13 mouse cellular contexts compared by ENCODE assay signal in the genomic region with DNA sequence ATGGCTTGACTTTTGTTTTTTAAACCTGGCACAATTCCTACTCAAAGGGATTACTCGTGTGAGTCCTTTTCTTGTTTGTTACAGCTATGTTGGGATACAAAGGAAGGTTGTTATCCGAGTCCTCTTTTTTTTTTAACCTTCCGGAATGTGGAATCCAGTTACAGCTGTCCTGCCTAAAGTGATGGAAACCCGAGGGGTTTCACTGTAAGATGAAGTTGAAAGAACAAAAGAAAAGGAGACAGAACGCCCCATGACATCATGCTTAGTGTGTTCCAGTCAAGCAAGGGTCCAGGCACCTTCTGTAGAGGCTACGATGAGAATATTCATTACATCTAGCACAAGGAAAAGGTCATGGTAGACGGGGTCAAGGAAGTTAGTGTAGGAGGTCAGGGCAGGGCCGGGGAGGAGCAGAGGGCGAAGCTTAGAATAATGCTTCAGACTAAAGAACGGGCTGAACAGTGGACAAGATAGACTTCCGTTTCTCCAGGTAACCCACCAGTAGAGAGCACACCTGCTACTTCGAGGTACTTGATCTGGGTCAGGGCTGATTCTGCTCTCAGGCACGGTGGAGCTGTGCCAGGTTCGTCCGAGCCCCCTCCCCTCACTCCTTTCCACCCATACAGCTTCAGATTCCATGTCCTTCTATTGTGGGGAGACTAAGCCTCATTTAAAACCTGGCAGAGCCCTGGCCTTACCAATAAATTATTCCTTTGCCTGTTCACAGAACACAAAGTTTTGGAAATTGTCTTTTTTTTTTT. TPM values are rescaled to one million over a fixed set of nuclear protein-coding genes. Genes with fewer than 3 reads are reported as not detected.
A peak's percentile ranks its signal among the peaks of the same experiment; 100 is the strongest.
DNase-seq lines count a peak whose midpoint lies in the region; ATAC-seq and TF ChIP-seq lines count a peak whose summit lies in the region.
"Had no signal": no experiment of that assay in that cellular context is flagged by ENCODE, and none has a peak within 500 bp of the region (broad histone marks: within the 10 kb centered on the region; RNA-seq: fewer than 3 reads in every experiment).

No protein-coding gene starts in this region.

- peak; percentile 61 for ATAC-seq in forebrain, embryonic 13.5 days
- no peak for ATAC-seq in midbrain, postnatal 0 days (ENCODE audit: low FRiP score)
- ATAC-seq: intestine, postnatal 0 days; Patski had no signal

- no peak overlapping the region for H3K9ac ChIP-seq in forebrain, embryonic 13.5 days
- no peak overlapping the region for H3K9ac ChIP-seq in midbrain, postnatal 0 days (replicated peaks; ENCODE audit: low read length, poor library complexity, severe bottlenecking)
- H3K9ac ChIP-seq: heart, embryonic 13.5 days; limb, embryonic 15.5 days had no signal

- H3K27me3 ChIP-seq in forebrain, embryonic 13.5 days: no peaks in the 10 kb centered on the region
- no peaks in the 10 kb centered on the region for H3K27me3 ChIP-seq in midbrain, postnatal 0 days (ENCODE audit: insufficient read depth, low read length)
- H3K27me3 ChIP-seq in kidney, adult 2 months (replicated peaks; ENCODE audit: control insufficient read depth, insufficient read depth, low read length): no peaks in the 10 kb centered on the region
- H3K27me3 ChIP-seq: heart, embryonic 13.5 days; limb, embryonic 15.5 days; Patski had no signal

- no peak for TF ChIP-seq POLR2A in kidney, adult 2 months (IDR thresholded peaks at IDR 0.05; ENCODE audit: low read depth, low read length)

- 31% methylated on average over 15 of the region's 15 CpGs for WGBS in forebrain, embryonic 13.5 days
- WGBS in midbrain, postnatal 0 days: 37% methylated on average over 15 of the region's 15 CpGs
- 48% methylated on average over 15 of the region's 15 CpGs for WGBS in kidney, adult 2 months

- H3K9me3 ChIP-seq in forebrain, embryonic 13.5 days (replicated peaks): no peaks in the 10 kb centered on the region
- H3K9me3 ChIP-seq in midbrain, postnatal 0 days (ENCODE audit: low read length): no peaks in the 10 kb centered on the region
- H3K9me3 ChIP-seq: heart, embryonic 13.5 days; limb, embryonic 15.5 days had no signal

- H3K36me3 ChIP-seq in forebrain, embryonic 13.5 days (ENCODE audit: poor library complexity, severe bottlenecking): no peaks in the 10 kb centered on the region
- no peaks in the 10 kb centered on the region for H3K36me3 ChIP-seq in midbrain, postnatal 0 days (ENCODE audit: insufficient read depth, low read length)
- H3K36me3 ChIP-seq in kidney, adult 2 months (ENCODE audit: control insufficient read depth, insufficient read depth, low read length): no peaks in the 10 kb centered on the region
- H3K36me3 ChIP-seq: heart, embryonic 13.5 days; limb, embryonic 15.5 days had no signal

- peaks cover 13% of the 10 kb centered on the region for H3K4me1 ChIP-seq in forebrain, embryonic 13.5 days
- H3K4me1 ChIP-seq in midbrain, postnatal 0 days (ENCODE audit: insufficient read depth, low read length): no peaks in the 10 kb centered on the region; the same call in 1 of the 2 replicates
- no peaks in the 10 kb centered on the region for H3K4me1 ChIP-seq in kidney, adult 2 months (ENCODE audit: control insufficient read depth, insufficient read depth, low read length)

- H3K27ac ChIP-seq in forebrain, embryonic 13.5 days: 0 out of 2 replicates have a peak overlapping the region, but pooled peaks have one; percentile 7
- peak overlapping the region; percentile 33; the same call in 1 of the 2 replicates for H3K27ac ChIP-seq in midbrain, postnatal 0 days (ENCODE audit: low read depth, low read length)
- H3K27ac ChIP-seq in kidney, adult 2 months (ENCODE audit: insufficient read depth, low read depth, low read length): no peak overlapping the region
- H3K27ac ChIP-seq: heart, embryonic 13.5 days; limb, embryonic 15.5 days had no signal

- no peak overlapping the region for H3K4me3 ChIP-seq in forebrain, embryonic 13.5 days
- no peak overlapping the region for H3K4me3 ChIP-seq in midbrain, postnatal 0 days (ENCODE audit: low read depth, low read length)
- H3K4me3 ChIP-seq in kidney, adult 2 months (ENCODE audit: insufficient read depth, low read depth, low read length): no peak overlapping the region
- H3K4me3 ChIP-seq: heart, embryonic 13.5 days; limb, embryonic 15.5 days had no signal

- no peak for TF ChIP-seq CTCF in midbrain, postnatal 0 days (IDR thresholded peaks at IDR 0.05)
- TF ChIP-seq CTCF in kidney, adult 2 months (conservative IDR thresholded peaks at IDR 0.05; ENCODE audit: insufficient read depth, insufficient read length, low read depth, low read length): no peak

- peak; percentile 34 to 50 for DNase-seq in adrenal gland, postnatal 36 days
- DNase-seq in adrenal gland, postnatal 4 days (ENCODE audit: low spot score in 2 of 2): no peak
- DNase-seq in retina, postnatal 1 day: peak; percentile 41
- no peak for DNase-seq in retina, embryonic 14.5 days (ENCODE audit: low spot score)
- peak; percentile 12 for DNase-seq in midbrain, postnatal 0 days (ENCODE audit: low spot score)
- DNase-seq in kidney, adult 2 months: no peak
- DNase-seq in thymus, postnatal 14 days: no peak
- DNase-seq: thymus, adult 18-20 months had no signal

- peak overlapping the region; percentile 30 for H3K4me2 ChIP-seq in forebrain, embryonic 13.5 days
- H3K4me2 ChIP-seq in midbrain, postnatal 0 days (ENCODE audit: low read depth, low read length, poor library complexity, severe bottlenecking): no peak overlapping the region; the same call in 1 of the 2 replicates
- H3K4me2 ChIP-seq: heart, embryonic 13.5 days; limb, embryonic 15.5 days had no signal

RNA-seq across cellular contexts. Expression of gene B3glct, which starts 37.7 kb away (rescaled TPM):
- 10 to 100 TPM; 27.3 to 28.9 TPM for total RNA-seq in adrenal gland, postnatal 36 days (2021)
- 10 to 100 TPM; 23.9 to 26.5 TPM for total RNA-seq in adrenal gland, postnatal 4 days (2021)
- polyA plus RNA-seq in forebrain, embryonic 13.5 days (2015; fragmentation: Nextera tagmentation; extraction: Ambion mirVana): 12.4 and 12.8 TPM in 2 replicates
- 25.6 and 32.2 TPM in 2 replicates for total RNA-seq in midbrain, postnatal 0 days (2014; rRNA removed)
- polyA plus RNA-seq in midbrain, postnatal 0 days (2015; fragmentation: Nextera tagmentation; extraction: Ambion mirVana): 18.1 TPM in 2 replicates
- 6.4 TPM in 2 replicates for polyA plus RNA-seq in kidney, adult 2 months (2012; rRNA removed)

Comparison
In these comparisons a context has a peak if more than half of its experiments do, and no peak if none do; other contexts are left out.
1. DNase-seq: peak in adrenal gland, postnatal 36 days (2 of 2), retina, postnatal 1 day (single experiment) and midbrain, postnatal 0 days (single experiment); none in adrenal gland, postnatal 4 days (0 of 2), retina, embryonic 14.5 days (single experiment), kidney, adult 2 months (single experiment) and thymus, postnatal 14 days (single experiment).